Mouse (Mus musculus): ENCODE data around the gene Slc12a5.

DNA sequence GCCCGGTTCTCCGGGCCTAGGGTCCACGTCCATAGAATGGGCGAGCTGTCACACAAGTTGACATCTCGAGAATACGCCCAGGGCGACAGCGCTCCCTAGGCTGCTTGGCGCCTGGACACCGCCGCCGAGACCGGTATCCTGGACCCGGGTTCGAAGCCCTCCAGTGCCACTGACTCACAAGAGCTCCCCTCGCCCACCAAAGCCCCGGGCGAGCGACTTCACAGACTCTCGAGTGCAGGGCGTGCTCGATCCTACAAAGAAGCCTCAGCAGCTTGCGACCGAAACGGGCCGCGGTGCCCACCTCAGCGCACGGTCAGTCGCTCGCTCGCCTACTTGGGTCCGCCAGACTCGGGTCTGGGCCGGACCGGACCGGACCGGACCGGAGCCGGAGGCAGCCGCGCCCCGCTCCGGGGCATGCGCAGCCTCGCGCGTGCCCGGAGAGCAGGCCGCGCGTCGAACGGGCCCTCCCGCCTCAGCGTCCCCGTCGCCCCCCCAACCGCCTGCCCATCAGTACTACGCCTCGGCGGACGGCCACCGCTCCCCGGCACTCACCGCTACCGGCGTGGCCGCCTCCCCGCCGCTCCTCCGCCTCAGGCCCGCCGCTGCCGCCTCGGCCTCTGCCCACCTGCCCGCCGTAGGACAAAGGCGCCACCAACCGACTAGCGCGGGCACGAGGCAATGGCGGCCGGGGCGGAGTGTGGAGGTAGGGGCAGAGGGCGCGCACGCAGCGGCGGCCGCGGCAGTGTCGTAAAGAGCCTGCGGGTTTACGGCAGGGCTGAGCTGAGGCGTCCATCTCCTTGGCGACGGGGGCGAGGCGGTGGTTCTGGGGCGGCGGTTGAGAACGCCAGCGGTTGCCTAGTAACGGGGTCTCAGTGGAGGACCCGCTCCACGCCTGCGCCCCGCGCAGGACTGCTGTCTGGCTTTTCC is 73.8 kb downstream of the Slc12a5 start, which contains the start of gene Ncoa5:
- TF ChIP-seq ZNF384 (IDR thresholded peaks at IDR 0.05; ENCODE audit: low read depth, low read length) (no peak), TCF12 (IDR thresholded peaks at IDR 0.05; ENCODE audit: low read depth, low read length) (peak; percentile 44; the same call in 1 of the 2 replicates), CTCF (IDR thresholded peaks at IDR 0.05 in 2 of 3, conservative IDR thresholded peaks at IDR 0.05 in 1 of 3; ENCODE audit: control insufficient read depth in 1 of 3, insufficient read depth in 1 of 3, low read depth in 2 of 3, low read length in 3 of 3, poor library complexity in 1 of 3, severe bottlenecking in 1 of 3) (peak in 1 of 3 experiments; percentile 21; a peak in 3 of 6 replicates), MXI1 (IDR thresholded peaks at IDR 0.05; ENCODE audit: low read depth, low read length) (peak; percentile 96), USF2 (IDR thresholded peaks at IDR 0.05; ENCODE audit: borderline replicate concordance in 1 of 2, insufficient read depth in 1 of 2, low read depth in 1 of 2, low read length in 2 of 2) (no peak), POLR2A (IDR thresholded peaks at IDR 0.05; ENCODE audit: control insufficient read depth in 1 of 2, insufficient read depth in 1 of 2, low read depth in 1 of 2, low read length in 2 of 2, poor library complexity in 1 of 2) (peak; percentile 84 to 87), SIN3A (IDR thresholded peaks at IDR 0.05; ENCODE audit: low read length) (peak; percentile 99), CHD1 (IDR thresholded peaks at IDR 0.05; ENCODE audit: low read depth, low read length) (0 out of 2 replicates have a peak, but pooled peaks have one; percentile 3)

All from MEL (cell line).